Comparison of ENCODE assay signal across 8 mouse cellular contexts in the genomic region with DNA sequence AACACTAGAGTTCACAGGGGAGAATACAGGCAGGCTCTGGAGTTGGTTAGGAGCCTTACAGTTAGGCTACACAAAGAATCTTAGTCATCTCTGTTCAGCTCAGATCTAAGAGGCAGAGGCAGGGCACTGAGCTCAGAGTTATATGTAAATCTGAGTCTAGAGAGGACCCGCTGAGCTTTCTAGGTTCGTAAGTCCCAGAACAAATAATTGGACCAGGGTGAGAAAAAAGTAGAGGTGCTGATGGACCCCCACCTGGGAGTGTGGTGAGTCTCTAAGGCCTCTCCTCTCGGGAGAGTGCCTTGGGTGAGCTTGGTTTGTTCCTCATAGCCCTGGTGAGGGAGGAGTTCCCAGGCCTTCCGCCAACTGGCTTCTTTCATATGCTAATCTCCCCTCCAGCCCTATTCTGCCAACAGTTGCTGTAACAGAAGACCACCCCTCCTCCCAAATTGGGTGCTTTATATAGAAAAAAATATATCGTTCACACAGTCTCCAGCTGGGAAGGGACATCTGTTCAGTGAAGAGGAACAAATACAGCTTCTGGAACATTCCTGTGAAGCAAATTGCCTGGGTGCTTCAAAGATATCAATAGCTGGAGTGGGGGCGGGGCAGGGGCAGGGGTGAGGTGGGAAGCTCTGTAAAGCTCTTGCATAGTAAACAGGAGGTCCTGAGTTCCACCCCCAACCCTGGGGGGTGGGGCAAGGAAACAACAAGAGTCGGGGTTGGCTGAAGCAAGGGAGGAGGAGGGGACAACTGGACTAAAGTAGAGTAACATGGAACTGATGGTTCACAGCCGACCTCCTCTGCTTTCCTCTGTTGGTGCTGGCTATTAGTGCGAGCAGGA. TPM values are rescaled to one million over a fixed set of nuclear protein-coding genes. Genes with fewer than 3 reads are reported as not detected.
DNase-seq lines count a peak whose midpoint lies in the region; ATAC-seq and TF ChIP-seq lines count a peak whose summit lies in the region.

No protein-coding gene starts in this region.

- no peaks in the 10 kb centered on the region for H3K27me3 ChIP-seq in thymus, adult 2 months (ENCODE audit: control insufficient read depth, insufficient read depth, low read length)
- H3K27me3 ChIP-seq in forebrain, postnatal 0 days (ENCODE audit: insufficient read depth, low read length) = no peaks in the 10 kb centered on the region
- H3K27me3 ChIP-seq in stomach, embryonic 16.5 days (ENCODE audit: control insufficient read depth, insufficient read depth, low read length) = 0 out of 2 replicates have a peak, but pooled peaks cover 5% of the 10 kb centered on the region

- no peak for TF ChIP-seq CTCF in thymus, adult 2 months (IDR thresholded peaks at IDR 0.05; ENCODE audit: borderline replicate concordance, control insufficient read depth, extremely low read depth, insufficient read depth, low read length, poor library complexity)
- TF ChIP-seq CTCF in forebrain, postnatal 0 days (IDR thresholded peaks at IDR 0.05; ENCODE audit: low read depth) = no peak

- WGBS in thymus, adult 2 months = 48% methylated on average over 9 of the region's 9 CpGs
- 3% methylated on average over 9 of the region's 9 CpGs for WGBS in forebrain, postnatal 0 days
- 13% methylated on average over 9 of the region's 9 CpGs for WGBS in stomach, embryonic 16.5 days

- H3K9ac ChIP-seq in forebrain, postnatal 0 days = no peak overlapping the region
- H3K9ac ChIP-seq in stomach, embryonic 16.5 days (ENCODE audit: low read length) = no peak overlapping the region

- H3K36me3 ChIP-seq in thymus, adult 2 months (ENCODE audit: control insufficient read depth, insufficient read depth, low read length) = no peaks in the 10 kb centered on the region
- no peaks in the 10 kb centered on the region for H3K36me3 ChIP-seq in forebrain, postnatal 0 days (ENCODE audit: insufficient read depth)
- H3K36me3 ChIP-seq in stomach, embryonic 16.5 days (ENCODE audit: control insufficient read depth, insufficient read depth, low read length) = no peaks in the 10 kb centered on the region

- H3K4me3 ChIP-seq in thymus, adult 2 months (ENCODE audit: control insufficient read depth, insufficient read depth, low read length) = no peak overlapping the region
- no peak overlapping the region for H3K4me3 ChIP-seq in forebrain, postnatal 0 days (ENCODE audit: low read depth, low read length)
- H3K4me3 ChIP-seq in stomach, embryonic 16.5 days (replicated peaks; ENCODE audit: low read length) = no peak overlapping the region

- H3K9me3 ChIP-seq in forebrain, postnatal 0 days (ENCODE audit: low read length) = no peaks in the 10 kb centered on the region
- no peaks in the 10 kb centered on the region for H3K9me3 ChIP-seq in stomach, embryonic 16.5 days (replicated peaks; ENCODE audit: control insufficient read depth, low read length)

- H3K4me1 ChIP-seq in thymus, adult 2 months (replicated peaks; ENCODE audit: control insufficient read depth, insufficient read depth, low read length) = peaks cover 21% of the 10 kb centered on the region
- H3K4me1 ChIP-seq in forebrain, postnatal 0 days (ENCODE audit: insufficient read depth) = peaks cover 45% of the 10 kb centered on the region
- H3K4me1 ChIP-seq in stomach, embryonic 16.5 days (ENCODE audit: control insufficient read depth, insufficient read depth, low read length) = peaks cover 22% of the 10 kb centered on the region

- ATAC-seq in forebrain, postnatal 0 days = peak; percentile 90
- ATAC-seq in stomach, embryonic 16.5 days (ENCODE audit: insufficient read depth, low FRiP score) = no peak; the same call in 1 of the 2 replicates

- no peak for TF ChIP-seq POLR2A in thymus, adult 2 months (IDR thresholded peaks at IDR 0.05; ENCODE audit: control insufficient read depth, extremely low read depth, insufficient read depth, low read length, poor library complexity)

- H3K4me2 ChIP-seq in forebrain, postnatal 0 days (ENCODE audit: low read depth) = no peak overlapping the region; the same call in none of the 2 replicates
- no peak overlapping the region for H3K4me2 ChIP-seq in stomach, embryonic 16.5 days (ENCODE audit: low read depth, low read length)

- peak; percentile 74 for DNase-seq in thymus, postnatal 0 days (ENCODE audit: low spot score)
- no peak for DNase-seq in thymus, adult 2 months
- DNase-seq in forebrain, postnatal 0 days = peak; percentile 92
- peak; percentile 72 for DNase-seq in left cerebral cortex, adult 11 months (ENCODE audit: low spot score)
- peak; percentile 91 for DNase-seq in mesoderm, embryonic 11.5 days (ENCODE audit: low read depth, low spot score)
- DNase-seq in spleen, adult 18-20 months = no peak
- no peak for DNase-seq in heart, adult 9 months (ENCODE audit: low spot score in 2 of 2)

- H3K27ac ChIP-seq in thymus, adult 2 months (ENCODE audit: control insufficient read depth, insufficient read depth, low read length) = no peak overlapping the region
- peak overlapping the region; percentile 85 for H3K27ac ChIP-seq in forebrain, postnatal 0 days (ENCODE audit: low read depth, low read length)
- peak overlapping the region; percentile 41; the same call in 1 of the 2 replicates for H3K27ac ChIP-seq in stomach, embryonic 16.5 days (ENCODE audit: low read length)

RNA-seq across cellular contexts. Expression of gene Tmc5, which starts 3.3 kb away (rescaled TPM):
- 2.0 and 2.2 TPM in 2 replicates for polyA plus RNA-seq in thymus, postnatal 0 days (2015; fragmentation: Nextera tagmentation; extraction: Ambion mirVana)
- 0.42 and 0.50 TPM in 2 replicates for polyA plus RNA-seq in thymus, adult 2 months (2012; rRNA removed)
- total RNA-seq in forebrain, postnatal 0 days (2014; rRNA removed) = 0.38 and 0.46 TPM in 2 replicates
- polyA plus RNA-seq in forebrain, postnatal 0 days (2015; fragmentation: Nextera tagmentation; extraction: Ambion mirVana) = 0.05 and 0.19 TPM in 2 replicates
- 2.4 and 2.6 TPM in 2 replicates for polyA plus RNA-seq in stomach, embryonic 16.5 days (2015; fragmentation: Nextera tagmentation; extraction: Ambion mirVana)

RNA-seq across cellular contexts. Expression of gene Tmc7, which starts 9.3 kb away (rescaled TPM):
- polyA plus RNA-seq in thymus, postnatal 0 days (2015; fragmentation: Nextera tagmentation; extraction: Ambion mirVana) = 0.75 and 0.78 TPM in 2 replicates
- 0.18 and 0.26 TPM in 2 replicates for polyA plus RNA-seq in thymus, adult 2 months (2012; rRNA removed)
- total RNA-seq in forebrain, postnatal 0 days (2014; rRNA removed) = 10.1 and 10.3 TPM in 2 replicates
- polyA plus RNA-seq in forebrain, postnatal 0 days (2015; fragmentation: Nextera tagmentation; extraction: Ambion mirVana) = 2.7 and 4.2 TPM in 2 replicates
- polyA plus RNA-seq in stomach, embryonic 16.5 days (2015; fragmentation: Nextera tagmentation; extraction: Ambion mirVana) = 13.1 and 14.8 TPM in 2 replicates

Comparison
In these comparisons a context has a peak if more than half of its experiments do, and no peak if none do; other contexts are left out.
1. DNase-seq: peak in thymus, postnatal 0 days (single experiment), forebrain, postnatal 0 days (single experiment), left cerebral cortex, adult 11 months (single experiment) and mesoderm, embryonic 11.5 days (single experiment); none in thymus, adult 2 months (single experiment), spleen, adult 18-20 months (0 of 2) and heart, adult 9 months (0 of 2).